ENCODE assay signal across 14 mouse cellular contexts in the genomic region with DNA sequence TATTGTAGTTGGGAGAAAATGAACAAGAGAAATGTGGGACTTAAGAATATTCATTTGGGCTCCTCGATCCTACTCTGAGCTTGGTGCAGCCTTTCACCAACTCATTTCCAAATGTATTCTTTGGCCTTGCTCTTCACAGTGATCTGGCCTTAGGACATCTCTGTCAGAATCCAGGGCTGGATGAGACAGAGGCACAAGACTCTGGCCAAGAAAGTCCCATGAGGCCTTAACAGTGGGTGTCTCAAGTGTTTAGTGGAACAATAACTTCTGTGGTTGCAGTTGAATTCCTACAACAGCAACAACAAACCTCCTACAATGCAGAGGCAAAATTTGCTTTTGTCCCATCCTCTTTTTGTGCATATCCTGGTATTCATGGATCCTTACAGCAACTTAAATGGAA.
"Had no signal": no experiment of that assay in that cellular context is flagged by ENCODE, and none has a peak within 500 bp of the region (broad histone marks: within the 10 kb centered on the region; RNA-seq: fewer than 3 reads in every experiment).

No protein-coding gene starts in this region.

- H3K9ac ChIP-seq: limb, embryonic 15.5 days; liver, embryonic 12.5 days; lung, embryonic 14.5 days; neural tube, embryonic 15.5 days had no signal

- ATAC-seq: liver, embryonic 12.5 days had no signal

- H3K36me3 ChIP-seq: limb, embryonic 15.5 days; liver, embryonic 12.5 days; midbrain, embryonic 10.5 days; neural tube, embryonic 15.5 days had no signal

- H3K27me3 ChIP-seq: limb, embryonic 15.5 days; liver, embryonic 12.5 days; neural tube, embryonic 15.5 days had no signal

- H3K9me3 ChIP-seq: limb, embryonic 15.5 days; liver, embryonic 12.5 days; midbrain, embryonic 10.5 days; neural tube, embryonic 15.5 days had no signal

- DNase-seq: kidney, postnatal 25 days; lung, embryonic 14.5 days; lung, postnatal 10 days; lung, postnatal 4 days; midbrain, embryonic 14.5 days; right cerebral cortex, adult 18-20 months; right cerebral cortex, postnatal 25 days; thymus, adult 18-20 months; thymus, postnatal 14 days had no signal

- H3K4me2 ChIP-seq: limb, embryonic 15.5 days; liver, embryonic 12.5 days; lung, embryonic 14.5 days; neural tube, embryonic 15.5 days had no signal

- H3K27ac ChIP-seq: limb, embryonic 15.5 days; liver, embryonic 12.5 days; midbrain, embryonic 10.5 days; neural tube, embryonic 15.5 days had no signal

- H3K4me1 ChIP-seq: limb, embryonic 15.5 days; liver, embryonic 12.5 days; midbrain, embryonic 10.5 days; neural tube, embryonic 15.5 days had no signal

- H3K4me3 ChIP-seq: limb, embryonic 15.5 days; liver, embryonic 12.5 days; midbrain, embryonic 10.5 days; myocyte; neural tube, embryonic 15.5 days had no signal
